ENCODE assay signal across 8 mouse cellular contexts in the genomic region with DNA sequence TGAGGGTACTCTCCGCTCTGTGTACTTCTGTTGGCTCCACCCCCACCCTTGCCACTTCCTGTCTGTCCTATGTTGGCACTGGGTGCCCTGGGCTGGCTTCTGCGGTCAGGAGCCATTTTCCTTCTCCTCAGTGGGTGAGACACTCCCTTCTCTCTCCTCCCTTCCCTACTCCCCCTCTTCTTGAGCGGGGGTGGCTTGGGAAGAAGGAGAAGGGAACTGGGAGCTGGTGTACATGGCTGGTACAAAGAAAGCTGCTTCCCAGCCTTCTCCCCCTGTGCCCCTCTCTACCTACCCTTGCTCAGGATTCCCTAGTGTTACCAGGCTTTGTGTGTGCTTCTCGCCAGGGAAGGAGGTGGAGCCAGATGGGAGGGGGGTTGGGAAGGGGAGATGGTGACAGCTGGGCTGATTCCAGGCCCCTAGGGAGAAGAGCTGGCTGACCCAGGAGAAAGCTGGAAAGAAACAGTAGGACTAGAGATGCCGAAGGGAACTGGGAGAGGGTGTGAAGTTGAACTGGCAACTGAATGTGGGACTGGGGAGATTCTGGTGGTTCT. TPM values are rescaled to one million over a fixed set of nuclear protein-coding genes. Genes with fewer than 3 reads are reported as not detected.
DNase-seq lines count a peak whose midpoint lies in the region; ATAC-seq lines count a peak whose summit lies in the region.

No protein-coding gene starts in this region.

- peak overlapping the region; percentile 98 for H3K9ac ChIP-seq in heart, embryonic 13.5 days

- ATAC-seq in heart, embryonic 13.5 days (ENCODE audit: extremely low read depth, insufficient number of reproducible peaks, low FRiP score, low TSS enrichment): no peak
- peak; percentile 30; the same call in 1 of the 2 replicates for ATAC-seq in megakaryocyte-erythroid progenitor cell, adult 5-6 weeks (replicated peaks; ENCODE audit: low FRiP score, low TSS enrichment, poor library complexity, severe bottlenecking)

- DNase-seq in right cerebral cortex, adult 18-20 months: peak; percentile 46
- no peak for DNase-seq in right cerebral cortex, postnatal 4 days
- peak; percentile 35 for DNase-seq in cerebellum, adult 8-10 months
- peak; percentile 37 to 54 for DNase-seq in kidney, postnatal 36 days
- DNase-seq in thymus, adult 18-20 months: peak; percentile 63 to 75
- DNase-seq in urinary bladder, postnatal 10 days (ENCODE audit: low spot score): no peak

- H3K27ac ChIP-seq in heart, embryonic 13.5 days (replicated peaks): peak overlapping the region; percentile 64

- H3K4me1 ChIP-seq in heart, embryonic 13.5 days: peaks cover 43% of the 10 kb centered on the region

- no peaks in the 10 kb centered on the region for H3K27me3 ChIP-seq in heart, embryonic 13.5 days (replicated peaks)

- H3K4me3 ChIP-seq in heart, embryonic 13.5 days: peak overlapping the region; percentile 92

- peak overlapping the region; percentile 99 for H3K4me2 ChIP-seq in heart, embryonic 13.5 days

- H3K9me3 ChIP-seq in heart, embryonic 13.5 days: no peaks in the 10 kb centered on the region

- WGBS in heart, embryonic 13.5 days: 39% methylated on average over 5 of the region's 5 CpGs

- peaks cover 66% of the 10 kb centered on the region for H3K36me3 ChIP-seq in heart, embryonic 13.5 days

RNA-seq across cellular contexts. Expression of a gene that starts 3.7 kb away (rescaled TPM):
- 57.5 and 67.0 TPM in 2 replicates for polyA plus RNA-seq in heart, embryonic 13.5 days (2015; fragmentation: Nextera tagmentation; extraction: Ambion mirVana)
- total RNA-seq in megakaryocyte-erythroid progenitor cell, adult 5-6 weeks (2014; fragmentation: Nextera tagmentation): 153 and 188 TPM in 2 replicates
- total RNA-seq in megakaryocyte-erythroid progenitor cell, adult 5-6 weeks (2017): 438 and 492 TPM in 2 replicates

RNA-seq across cellular contexts. Expression of a gene that starts 31.8 kb away (rescaled TPM):
- polyA plus RNA-seq in heart, embryonic 13.5 days (2015; fragmentation: Nextera tagmentation; extraction: Ambion mirVana): 0.24 and 0.63 TPM in 2 replicates
- total RNA-seq in megakaryocyte-erythroid progenitor cell, adult 5-6 weeks (2014; fragmentation: Nextera tagmentation): not detected in 2 replicates
- total RNA-seq in megakaryocyte-erythroid progenitor cell, adult 5-6 weeks (2017): 4.3 TPM in 1 of 2 replicates, not detected in the other

RNA-seq across cellular contexts. Expression of a gene that starts 32.2 kb away (rescaled TPM):
- polyA plus RNA-seq in heart, embryonic 13.5 days (2015; fragmentation: Nextera tagmentation; extraction: Ambion mirVana): 42.7 and 48.1 TPM in 2 replicates
- total RNA-seq in megakaryocyte-erythroid progenitor cell, adult 5-6 weeks (2014; fragmentation: Nextera tagmentation): 92.2 and 114 TPM in 2 replicates
- total RNA-seq in megakaryocyte-erythroid progenitor cell, adult 5-6 weeks (2017): 108 and 125 TPM in 2 replicates

RNA-seq across cellular contexts. Expression of a gene that starts 45.5 kb away (rescaled TPM):
- 9.4 and 9.5 TPM in 2 replicates for polyA plus RNA-seq in heart, embryonic 13.5 days (2015; fragmentation: Nextera tagmentation; extraction: Ambion mirVana)
- total RNA-seq in megakaryocyte-erythroid progenitor cell, adult 5-6 weeks (2014; fragmentation: Nextera tagmentation): 18.3 and 22.7 TPM in 2 replicates
- total RNA-seq in megakaryocyte-erythroid progenitor cell, adult 5-6 weeks (2017): 10.3 and 12.8 TPM in 2 replicates

RNA-seq across cellular contexts. Expression of a gene that starts 50.0 kb away (rescaled TPM):
- polyA plus RNA-seq in heart, embryonic 13.5 days (2015; fragmentation: Nextera tagmentation; extraction: Ambion mirVana): 5.4 and 6.6 TPM in 2 replicates
- 8.6 and 16.5 TPM in 2 replicates for total RNA-seq in megakaryocyte-erythroid progenitor cell, adult 5-6 weeks (2014; fragmentation: Nextera tagmentation)
- total RNA-seq in megakaryocyte-erythroid progenitor cell, adult 5-6 weeks (2017): 0.95 and 8.6 TPM in 2 replicates

Comparison
In these comparisons a context has a peak if more than half of its experiments do, and no peak if none do; other contexts are left out.
1. DNase-seq: peak in right cerebral cortex, adult 18-20 months (single experiment), cerebellum, adult 8-10 months (single experiment), kidney, postnatal 36 days (2 of 2) and thymus, adult 18-20 months (2 of 2); none in right cerebral cortex, postnatal 4 days (single experiment) and urinary bladder, postnatal 10 days (single experiment).